ENCODE assay signal across 19 mouse cellular contexts in genomic region chr3:101807646-101808045, GRCm38 (mm10). TPM values are rescaled to one million over a fixed set of nuclear protein-coding genes. Genes with fewer than 3 reads are reported as not detected.
DNase-seq lines count a peak whose midpoint lies in the region; ATAC-seq and TF ChIP-seq lines count a peak whose summit lies in the region.
"Had no signal": no experiment of that assay in that cellular context is flagged by ENCODE, and none has a peak within 500 bp of the region (broad histone marks: within the 10 kb centered on the region; RNA-seq: fewer than 3 reads in every experiment).

No protein-coding gene starts in this region.

- no peak for TF ChIP-seq CTCF in cerebellum, adult 2 months (IDR thresholded peaks at IDR 0.05; ENCODE audit: borderline replicate concordance, insufficient read depth, low read depth, low read length)

- H3K27ac ChIP-seq in hindbrain, embryonic 13.5 days, result 0 out of 2 replicates have a peak overlapping the region, but pooled peaks have one; percentile 30
- H3K27ac ChIP-seq in hindbrain, embryonic 12.5 days, result no peak overlapping the region
- H3K27ac ChIP-seq in cerebellum, adult 2 months (ENCODE audit: insufficient read depth, low read length), result peak overlapping the region; percentile 91
- H3K27ac ChIP-seq: forebrain, embryonic 12.5 days; heart, adult 2 months; intestine, embryonic 15.5 days; kidney, embryonic 15.5 days; stomach, embryonic 15.5 days had no signal

- H3K36me3 ChIP-seq in hindbrain, embryonic 13.5 days, result no peaks in the 10 kb centered on the region
- H3K36me3 ChIP-seq in hindbrain, embryonic 12.5 days, result no peaks in the 10 kb centered on the region
- H3K36me3 ChIP-seq: forebrain, embryonic 12.5 days; hindbrain, embryonic 10.5 days; intestine, embryonic 15.5 days; kidney, embryonic 15.5 days; stomach, embryonic 15.5 days had no signal

- no peak overlapping the region for H3K4me3 ChIP-seq in hindbrain, embryonic 13.5 days
- no peak overlapping the region for H3K4me3 ChIP-seq in hindbrain, embryonic 12.5 days
- no peak overlapping the region for H3K4me3 ChIP-seq in cerebellum, adult 2 months (replicated peaks; ENCODE audit: insufficient read depth, low read depth, low read length)
- H3K4me3 ChIP-seq: forebrain, embryonic 12.5 days; heart, adult 2 months; hindbrain, embryonic 10.5 days; intestine, embryonic 15.5 days; kidney, embryonic 15.5 days; megakaryocyte, embryonic 14.5 days; stomach, embryonic 15.5 days had no signal

- H3K27me3 ChIP-seq in hindbrain, embryonic 13.5 days, result 0 out of 2 replicates have a peak, but pooled peaks cover 3% of the 10 kb centered on the region
- no peaks in the 10 kb centered on the region; the same call in 1 of the 2 replicates for H3K27me3 ChIP-seq in hindbrain, embryonic 12.5 days
- H3K27me3 ChIP-seq in cerebellum, adult 2 months (ENCODE audit: control insufficient read depth, insufficient read depth, low read length), result no peaks in the 10 kb centered on the region
- H3K27me3 ChIP-seq: intestine, embryonic 15.5 days; kidney, embryonic 15.5 days; stomach, embryonic 15.5 days had no signal

- H3K9ac ChIP-seq in hindbrain, embryonic 13.5 days, result 0 out of 2 replicates have a peak overlapping the region, but pooled peaks have one; percentile 9
- no peak overlapping the region for H3K9ac ChIP-seq in hindbrain, embryonic 12.5 days
- H3K9ac ChIP-seq: forebrain, embryonic 12.5 days; intestine, embryonic 15.5 days; kidney, embryonic 15.5 days; stomach, embryonic 15.5 days had no signal

- ATAC-seq in hindbrain, embryonic 13.5 days (ENCODE audit: low FRiP score), result no peak
- no peak for ATAC-seq in hindbrain, embryonic 12.5 days (ENCODE audit: low FRiP score)
- ATAC-seq: intestine, embryonic 15.5 days had no signal

- H3K4me2 ChIP-seq in hindbrain, embryonic 13.5 days, result no peak overlapping the region
- H3K4me2 ChIP-seq in hindbrain, embryonic 12.5 days (replicated peaks), result no peak overlapping the region
- H3K4me2 ChIP-seq: forebrain, embryonic 12.5 days; intestine, embryonic 15.5 days; kidney, embryonic 15.5 days; liver, embryonic 11.5 days; stomach, embryonic 15.5 days had no signal

- TF ChIP-seq POLR2A in cerebellum, adult 2 months (IDR thresholded peaks at IDR 0.05; ENCODE audit: borderline replicate concordance, insufficient read depth, low read length), result peak; percentile 38; the same call in 1 of the 2 replicates

- H3K4me1 ChIP-seq in hindbrain, embryonic 13.5 days (replicated peaks), result peaks cover 37% of the 10 kb centered on the region
- peaks cover 30% of the 10 kb centered on the region for H3K4me1 ChIP-seq in hindbrain, embryonic 12.5 days
- peaks cover 35% of the 10 kb centered on the region for H3K4me1 ChIP-seq in cerebellum, adult 2 months (ENCODE audit: control insufficient read depth, insufficient read depth, low read length)

- WGBS in hindbrain, embryonic 13.5 days, result 91% methylated on average over 6 of the region's 6 CpGs
- WGBS in hindbrain, embryonic 12.5 days, result 91% methylated on average over 6 of the region's 6 CpGs
- 20% methylated on average over 6 of the region's 6 CpGs for WGBS in cerebellum, adult 2 months

- peak; percentile 86 for DNase-seq in cerebellum, adult 11 months
- DNase-seq in cerebellum, adult 2 months, result peak; percentile 87 to 97
- DNase-seq in cerebellum, postnatal 36 days, result peak; percentile 84
- no peak for DNase-seq in gastrocnemius, adult 18-20 months (ENCODE audit: low spot score)
- DNase-seq in testis, postnatal 14 days (ENCODE audit: low spot score), result no peak
- DNase-seq: adrenal gland, adult 8-10 months; gastrocnemius, postnatal 10 days; heart, adult 2 months; lung, adult 2 months; retina, postnatal 1 day had no signal

- H3K9me3 ChIP-seq in hindbrain, embryonic 13.5 days, result no peaks in the 10 kb centered on the region
- no peaks in the 10 kb centered on the region for H3K9me3 ChIP-seq in hindbrain, embryonic 12.5 days (replicated peaks)
- H3K9me3 ChIP-seq: forebrain, embryonic 12.5 days; hindbrain, embryonic 10.5 days; intestine, embryonic 15.5 days; kidney, embryonic 15.5 days; megakaryocyte, embryonic 14.5 days; stomach, embryonic 15.5 days had no signal

RNA-seq across cellular contexts. Expression of gene Mab21l3, which starts 41.1 kb away (rescaled TPM):
- polyA plus RNA-seq in hindbrain, embryonic 13.5 days (2015; fragmentation: Nextera tagmentation; extraction: Ambion mirVana), result 0.19 and 0.34 TPM in 2 replicates
- polyA plus RNA-seq in hindbrain, embryonic 12.5 days (2016; fragmentation: Nextera tagmentation; extraction: Ambion mirVana), result 0.71 and 0.72 TPM in 2 replicates
- 0.06 and 0.16 TPM in 2 replicates for polyA plus RNA-seq in cerebellum, adult 2 months (2012; rRNA removed)
- total RNA-seq in gastrocnemius, adult 18-20 months (2021), result not detected
- total RNA-seq: heart, adult 2 months had no signal

Comparison
In these comparisons a context has a peak if more than half of its experiments do, and no peak if none do; other contexts are left out.
1. DNase-seq: peak in cerebellum, adult 11 months (single experiment), cerebellum, adult 2 months (2 of 2) and cerebellum, postnatal 36 days (2 of 2); none in gastrocnemius, adult 18-20 months (single experiment) and testis, postnatal 14 days (single experiment).